ENCODE assay signal across 20 mouse cellular contexts in the genomic region with DNA sequence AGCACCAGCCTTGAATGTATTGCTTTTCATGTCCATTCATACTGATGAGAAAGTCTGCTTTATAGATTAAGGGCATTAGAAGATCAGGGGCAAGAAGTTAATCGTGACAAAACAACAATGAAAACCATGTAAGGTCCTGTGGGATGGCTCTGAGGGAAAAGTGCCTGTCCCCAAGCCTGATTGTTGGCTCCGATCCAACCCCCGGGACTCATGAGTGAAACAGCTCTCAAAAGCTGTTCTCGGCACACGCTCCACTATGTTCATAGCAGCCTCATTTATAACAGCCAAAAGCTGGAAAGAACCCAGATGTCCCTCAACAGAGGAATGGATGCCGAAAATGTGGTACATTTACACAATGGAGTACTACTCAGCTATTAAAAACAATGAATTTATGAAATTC. TPM values are rescaled to one million over a fixed set of nuclear protein-coding genes. Genes with fewer than 3 reads are reported as not detected.
DNase-seq lines count a peak whose midpoint lies in the region; ATAC-seq and TF ChIP-seq lines count a peak whose summit lies in the region.
"Had no signal": no experiment of that assay in that cellular context is flagged by ENCODE, and none has a peak within 500 bp of the region (broad histone marks: within the 10 kb centered on the region; RNA-seq: fewer than 3 reads in every experiment).

No protein-coding gene starts in this region.

- H3K27me3 ChIP-seq in heart, adult 2 months (ENCODE audit: control insufficient read depth, insufficient read depth, low read length): no peaks in the 10 kb centered on the region
- H3K27me3 ChIP-seq in liver, embryonic 12.5 days (replicated peaks): peaks cover 29% of the 10 kb centered on the region
- H3K27me3 ChIP-seq: CH12.LX; forebrain, embryonic 15.5 days; megakaryocyte, embryonic 14.5 days; neural tube, embryonic 12.5 days had no signal

- TF ChIP-seq EP300 in heart, adult 2 months (IDR thresholded peaks at IDR 0.05; ENCODE audit: insufficient read depth, low read depth, low read length): no peak

- no peaks in the 10 kb centered on the region for H3K79me2 ChIP-seq in heart, adult 2 months (replicated peaks; ENCODE audit: control insufficient read depth, insufficient read depth, low read length)

- no peaks in the 10 kb centered on the region; the same call in 1 of the 2 replicates for H3K36me3 ChIP-seq in heart, adult 2 months (ENCODE audit: control insufficient read depth, insufficient read depth, low read length)
- no peaks in the 10 kb centered on the region for H3K36me3 ChIP-seq in liver, embryonic 12.5 days
- H3K36me3 ChIP-seq: forebrain, embryonic 15.5 days; limb, embryonic 10.5 days; liver, embryonic 13.5 days; neural tube, embryonic 12.5 days had no signal

- TF ChIP-seq CTCF in heart, adult 2 months (IDR thresholded peaks at IDR 0.05): no peak

- ATAC-seq in liver, embryonic 12.5 days: no peak
- ATAC-seq: forebrain, embryonic 15.5 days; lung, postnatal 0 days had no signal

- H3K4me1 ChIP-seq in heart, adult 2 months (ENCODE audit: control insufficient read depth, insufficient read depth, low read length): peaks cover 3% of the 10 kb centered on the region; the same call in 1 of the 2 replicates
- H3K4me1 ChIP-seq in liver, embryonic 12.5 days: peaks cover 6% of the 10 kb centered on the region; the same call in 1 of the 2 replicates

- H3K9ac ChIP-seq in heart, adult 2 months (ENCODE audit: low read depth, low read length): no peak overlapping the region
- no peak overlapping the region for H3K9ac ChIP-seq in liver, embryonic 12.5 days
- H3K9ac ChIP-seq: forebrain, embryonic 15.5 days; liver, embryonic 13.5 days; neural tube, embryonic 12.5 days had no signal

- no peak overlapping the region for H3K4me2 ChIP-seq in liver, embryonic 12.5 days
- H3K4me2 ChIP-seq: forebrain, embryonic 15.5 days; liver, embryonic 13.5 days; neural tube, embryonic 12.5 days had no signal

- TF ChIP-seq POLR2A in heart, adult 2 months (IDR thresholded peaks at IDR 0.05; ENCODE audit: insufficient read depth, low read depth, low read length): no peak

- H3K9me3 ChIP-seq in liver, embryonic 12.5 days (replicated peaks): no peaks in the 10 kb centered on the region
- H3K9me3 ChIP-seq: forebrain, embryonic 15.5 days; limb, embryonic 10.5 days; liver, embryonic 13.5 days; megakaryocyte, embryonic 14.5 days; neural tube, embryonic 12.5 days had no signal

- WGBS in heart, adult 2 months: 43% methylated on average over 6 of the region's 6 CpGs
- 77% methylated on average over 6 of the region's 6 CpGs for WGBS in liver, embryonic 12.5 days (ENCODE audit: insufficient replicate concordance)

- peak; percentile 29 for DNase-seq in adrenal gland, postnatal 25 days
- DNase-seq in adrenal gland, postnatal 4 days (ENCODE audit: low spot score in 2 of 2): no peak
- peak; percentile 7 to 31 for DNase-seq in heart, postnatal 14 days
- DNase-seq in heart, adult 2 months: no peak
- peak; percentile 5 for DNase-seq in liver
- DNase-seq in Muller cell, postnatal 12 days (ENCODE audit: inconsistent ontology term): peak; percentile 42
- DNase-seq: cerebellum, adult 11 months; kidney, adult 2 months; liver, embryonic 13.5 days; right cerebral cortex, postnatal 25 days; thymus, postnatal 36 days had no signal

- H3K27ac ChIP-seq in heart, adult 2 months: no peak overlapping the region
- H3K27ac ChIP-seq in liver, embryonic 12.5 days: no peak overlapping the region
- H3K27ac ChIP-seq: forebrain, embryonic 15.5 days; limb, embryonic 10.5 days; liver, embryonic 13.5 days; neural tube, embryonic 12.5 days; stomach, postnatal 0 days had no signal

- no peak overlapping the region for H3K4me3 ChIP-seq in heart, adult 2 months
- no peak overlapping the region for H3K4me3 ChIP-seq in liver, embryonic 12.5 days
- H3K4me3 ChIP-seq: erythroblast, embryonic 14.5 days; forebrain, embryonic 15.5 days; limb, embryonic 10.5 days; liver, embryonic 13.5 days; megakaryocyte, embryonic 14.5 days; neural tube, embryonic 12.5 days had no signal

- intact Hi-C loops in heart, postnatal 14 days (cut with DNase I): loop anchor here (5.0 kb wide), 4 partner anchors 52 to 183 kb away; a partner anchor contains a TSS
- intact Hi-C loops in heart, adult 2 months (cut with DNase I): loop anchor here (5.0 kb wide), 3 partner anchors 53 to 183 kb away; a partner anchor contains a TSS

RNA-seq across cellular contexts. Expression of a gene that starts 4.3 kb away (rescaled TPM):
- total RNA-seq in adrenal gland, postnatal 25 days (2021): 90.1 and 102 TPM in 2 replicates
- total RNA-seq in adrenal gland, postnatal 4 days (2021): 100 to 1,000 TPM; 114 to 128 TPM
- 10 to 100 TPM; 54.6 to 54.8 TPM for total RNA-seq in heart, postnatal 14 days (2021)
- total RNA-seq in heart, adult 2 months (2021): 10 to 100 TPM; 44.0 to 47.5 TPM
- 6.2 and 11.9 TPM in 2 replicates for polyA plus RNA-seq in heart, adult 2 months (2012; rRNA removed)
- polyA plus RNA-seq in liver, embryonic 12.5 days (2016; fragmentation: Nextera tagmentation; extraction: Ambion mirVana): 9.2 TPM in 2 replicates

Comparison
In these comparisons a context has a peak if more than half of its experiments do, and no peak if none do; other contexts are left out.
1. DNase-seq: peak in adrenal gland, postnatal 25 days (single experiment), heart, postnatal 14 days (2 of 2), liver (single experiment) and Muller cell, postnatal 12 days (single experiment); none in adrenal gland, postnatal 4 days (0 of 2) and heart, adult 2 months (0 of 2).